Mouse (Mus musculus) Patski (cell line): ENCODE results near the gene Ier5. TPM values are rescaled to one million over a fixed set of nuclear protein-coding genes. Genes with fewer than 3 reads are reported as not detected.

Source experiments
- ATAC-seq: fragments of 100-300 bp; one replicate; pipeline ENCODE4 v1.8.0; 2021
- CTCF ChIA-PET: fragments of 350-600 bp; sonication (Branson Sonifier 250); formaldehyde crosslinking; loops from one replicate; lab custom pipeline; 2022; ENCODE audit warnings: inconsistent platforms; lab: Charles Lee
- POLR2A ChIA-PET: fragments of 350-600 bp; sonication (Branson Sonifier 250); formaldehyde crosslinking; loops from one replicate; lab custom pipeline; 2022; ENCODE audit warnings: antibody characterized with exemption, inconsistent platforms; lab: Charles Lee
- DNase-seq: peaks from one replicate; pipeline ENCODE4 v3.0.0-alpha.2; 2011; ENCODE audit warnings: low read depth, low spot score
- H3K27me3 ChIP-seq: fragments of 371-371 bp; one replicate; pipeline ENCODE4 v1.5.1; 2021
- CTCF ChIP-seq: fragments of 100-300 bp; IDR thresholded peaks from one replicate; pipeline ENCODE4 v1.5.1; 2021
- in situ Hi-C: fragments of 300-500 bp; cut with MboI; formaldehyde crosslinking; loops from 3 replicates; pipeline ENCODE4 v1.11.1; 2018; ENCODE audit warnings: low pct_unique_long_range_greater_than_20kb, mixed read lengths
- polyA plus RNA-seq: library from polyadenylated mRNA; unstranded; gene quantifications from one replicate; pipeline ENCODE4 v1.2.3, GENCODE M21; 2021

Gene Ier5
- polyA plus RNA-seq, 1 experiment from 2014 or later: 43.2 TPM

- ChIA-PET POLR2A (interaction anchor here (0.6 to 3.4 kb wide), 2 partner anchors 14 to 285 kb away, joined by 6 to 17 read pairs; partner anchors contain the start of gene Ier5), CTCF (interaction anchor here (1.2 to 1.8 kb wide), 3 partner anchors 9 to 34 kb away, joined by 4 to 5 read pairs (median 4); no protein-coding TSS in a partner anchor)
- H3K27me3 ChIP-seq: no peaks in the 10 kb centered on the region
- in situ Hi-C loops: loop anchor here (5.0 to 25.0 kb wide), 2 partner anchors 933 to 1573 kb away; no protein-coding TSS in a partner anchor
- DNase-seq (no peak), ATAC-seq (no peak)
- no peak for TF ChIP-seq CTCF
Measured at GRCm38 (mm10) chr1:155084839-155085238, 14.6 kb downstream of the Ier5 start.

- in situ Hi-C loops: loop anchor here (5.0 to 25.0 kb wide), 2 partner anchors 931 to 1571 kb away; no protein-coding TSS in a partner anchor
Measured at GRCm38 (mm10) chr1:155083271-155084265, 15.9 kb downstream of the Ier5 start.

GRCm38 (mm10) chr1:155082965-155083268, 16.5 kb downstream of the Ier5 start:
- ChIA-PET CTCF (no interaction called here), POLR2A (interaction anchor here (0.5 to 3.4 kb wide), 6 partner anchors 13 to 160 kb away, joined by 3 to 17 read pairs (median 4); partner anchors contain the start of gene Ier5)
- TF ChIP-seq CTCF: no peak
- in situ Hi-C loops: loop anchor here (5.0 to 25.0 kb wide), 2 partner anchors 931 to 1571 kb away; no protein-coding TSS in a partner anchor
- ATAC-seq: peak; percentile 17
- no peak for DNase-seq
- H3K27me3 ChIP-seq: no peaks in the 10 kb centered on the region

More at GRCm38 (mm10) chr1:155083271-155084265, 15.9 kb downstream of the Ier5 start:
- ChIA-PET POLR2A (interaction anchor here (1.0 to 3.4 kb wide), 5 partner anchors 9 to 159 kb away, joined by 3 to 17 read pairs (median 4); partner anchors contain the start of gene Ier5), CTCF (interaction anchor here (1.2 to 1.8 kb wide), 3 partner anchors 7 to 33 kb away, joined by 4 to 5 read pairs (median 4); no protein-coding TSS in a partner anchor)
- ATAC-seq: peak; percentile 88
- TF ChIP-seq CTCF: no peak
- no peak for DNase-seq
- H3K27me3 ChIP-seq: no peaks in the 10 kb centered on the region

- ChIA-PET POLR2A (interaction anchor here (0.5 to 1.4 kb wide), 5 partner anchors 13 to 160 kb away, joined by 3 to 6 read pairs (median 4); partner anchors contain the start of gene Ier5), CTCF (no interaction called here)
- no peak for TF ChIP-seq CTCF
- H3K27me3 ChIP-seq: no peaks in the 10 kb centered on the region
- no peak for DNase-seq
- ATAC-seq: no peak
- in situ Hi-C loops: loop anchor here (5.0 to 25.0 kb wide), 2 partner anchors 930 to 1570 kb away; no protein-coding TSS in a partner anchor
Measured at GRCm38 (mm10) chr1:155082158-155082964, 17.1 kb downstream of the Ier5 start.

- POLR2A ChIA-PET: interaction anchor here (2.9 kb wide), 1 partner anchor 20 kb away, joined by 25 read pairs; the partner anchor contains the start of gene Ier5
- DNase-seq: no peak
- CTCF ChIA-PET: interaction anchor here (1.3 to 2.3 kb wide), 5 partner anchors 10 to 51 kb away, joined by 3 to 13 read pairs (median 6); no protein-coding TSS in a partner anchor
- in situ Hi-C loops: loop anchor here (25.0 kb wide), 1 partner anchor 1565 kb away; no protein-coding TSS in a partner anchor
- no peak for ATAC-seq
- TF ChIP-seq CTCF: no peak
- no peaks in the 10 kb centered on the region for H3K27me3 ChIP-seq
Measured at GRCm38 (mm10) chr1:155077675-155078074, 21.8 kb downstream of the Ier5 start.

GRCm38 (mm10) chr1:155075856-155076255, 23.6 kb downstream of the Ier5 start:
- ChIA-PET POLR2A (interaction anchor here (0.7 to 2.9 kb wide), 3 partner anchors 21 to 72 kb away, joined by 3 to 25 read pairs (median 5); partner anchors contain the start of gene Ier5), CTCF (interaction anchor here (0.7 to 2.3 kb wide), 7 partner anchors 8 to 141 kb away, joined by 3 to 13 read pairs (median 5); no protein-coding TSS in a partner anchor)
- no peak for TF ChIP-seq CTCF
- ATAC-seq: peak; percentile 48
- in situ Hi-C loops: loop anchor here (25.0 kb wide), 1 partner anchor 1564 kb away; no protein-coding TSS in a partner anchor
- no peaks in the 10 kb centered on the region for H3K27me3 ChIP-seq
- DNase-seq: no peak

- no peaks in the 10 kb centered on the region for H3K27me3 ChIP-seq
- TF ChIP-seq CTCF: no peak
- DNase-seq (no peak), ATAC-seq (peak; percentile 74)
- ChIA-PET CTCF (interaction anchor here (1.3 kb wide), 2 partner anchors 12 to 19 kb away, joined by 3 read pairs; no protein-coding TSS in a partner anchor), POLR2A (interaction anchor here (0.8 to 2.9 kb wide), 5 partner anchors 9 to 24 kb away, joined by 3 to 25 read pairs (median 4); partner anchors contain the start of gene Ier5)
- in situ Hi-C loops: loop anchor here (25.0 kb wide), 1 partner anchor 1563 kb away; no protein-coding TSS in a partner anchor
Measured at GRCm38 (mm10) chr1:155074856-155075255, 24.6 kb downstream of the Ier5 start.

- ATAC-seq (peak; percentile 9), DNase-seq (no peak)
- in situ Hi-C loops: no loop called here
- ChIA-PET POLR2A (interaction anchor here (1.0 to 1.7 kb wide), 3 partner anchors 10 to 23 kb away, joined by 3 to 10 read pairs (median 4); no protein-coding TSS in a partner anchor), CTCF (interaction anchor here (0.8 to 1.3 kb wide), 2 partner anchors 11 to 17 kb away, joined by 3 read pairs; no protein-coding TSS in a partner anchor)
- no peaks in the 10 kb centered on the region for H3K27me3 ChIP-seq
- no peak for TF ChIP-seq CTCF
Measured at GRCm38 (mm10) chr1:155073905-155074304, 25.5 kb downstream of the Ier5 start.

GRCm38 (mm10) chr1:155073133-155073532, 26.3 kb downstream of the Ier5 start:
- CTCF ChIA-PET: interaction anchor here (0.8 kb wide), 1 partner anchor 18 kb away, joined by 3 read pairs; no protein-coding TSS in a partner anchor
- POLR2A ChIA-PET: interaction anchor here (0.6 to 0.8 kb wide), 2 partner anchors 17 to 20 kb away, joined by 4 to 5 read pairs; no protein-coding TSS in a partner anchor
- DNase-seq: no peak
- in situ Hi-C loops: no loop called here
- no peak for TF ChIP-seq CTCF
- H3K27me3 ChIP-seq: no peaks in the 10 kb centered on the region
- no peak for ATAC-seq
